Mouse (Mus musculus) liver, adult 2 months (tissue): Measurements from ENCODE around the gene Sgk1.

Source experiments
- CTCF ChIP-seq: fragments of 200-500 bp; IDR thresholded peaks from 2 replicates; pipeline ENCODE4 v1.5.1; 2011; ENCODE audit warnings: low read depth, low read length, control low read depth
- POLR2A ChIP-seq: fragments of 200-500 bp; IDR thresholded peaks from 2 replicates; pipeline ENCODE4 v1.6.1; 2011; ENCODE audit warnings: low read length, control low read depth; ENCODE audit not compliant: insufficient read depth; ENCODE audit errors: extremely low read depth

DNA sequence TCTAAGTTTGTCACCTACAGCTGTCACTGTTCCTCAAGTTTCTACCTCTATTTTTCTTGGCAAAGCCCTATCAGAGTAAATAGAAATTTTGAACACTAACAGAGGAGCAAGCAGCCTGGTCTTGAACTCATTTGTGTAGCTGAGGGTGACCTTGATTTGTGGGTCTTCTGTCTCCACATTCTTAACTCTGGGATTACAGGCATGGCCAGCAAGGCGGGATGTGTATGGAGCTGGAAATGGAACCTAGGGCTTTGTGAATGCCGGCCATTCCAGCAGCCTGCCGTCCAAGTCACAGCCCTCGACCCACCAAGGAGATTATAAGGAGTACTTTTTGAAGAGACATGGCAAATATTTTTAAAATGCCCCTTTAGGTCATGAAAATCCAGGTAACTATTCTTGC lies 56.2 kb downstream of the Sgk1 start:
- TF ChIP-seq CTCF: no peak
- no peak for TF ChIP-seq POLR2A
